Mouse (Mus musculus): ENCODE data around the gene Prrc2a.

- no peak for TF ChIP-seq CTCF (IDR thresholded peaks at IDR 0.05; ENCODE audit: insufficient read depth, low read depth, low read length)
- TF ChIP-seq POLR2A (IDR thresholded peaks at IDR 0.05; ENCODE audit: insufficient read depth, low read depth, low read length): no peak
Measured at GRCm38 (mm10) chr17:35125081-35125480, 39.6 kb downstream of the Prrc2a start.
